Mouse (Mus musculus) liver, embryonic 13.5 days (tissue): ENCODE results near the gene Mok. TPM values are rescaled to one million over a fixed set of nuclear protein-coding genes. Genes with fewer than 3 reads are reported as not detected.
A peak's percentile ranks its signal among the peaks of the same experiment; 100 is the strongest.

ENCODE experiments used
- ATAC-seq: fragments of 200-750 bp; cut with Nextera tagmentation; 2 replicates; pipeline ENCODE4 v1.8.0; 2017; ENCODE audit warnings: low read depth, mild to moderate bottlenecking, moderate number of reproducible peaks, moderate library complexity
- DNase-seq: peaks from one replicate; pipeline ENCODE4 v3.0.0; 2022
- H3K27ac ChIP-seq: fragments of 300-500 bp; sonication (generic); 2 replicates; pipeline ENCODE4 v1.5.1; 2015; ENCODE audit warnings: moderate library complexity, mild to moderate bottlenecking, inconsistent platforms
- H3K27me3 ChIP-seq: fragments of 300-500 bp; sonication (generic); 2 replicates; pipeline ENCODE4 v1.6.1; 2015; ENCODE audit warnings: mild to moderate bottlenecking, inconsistent platforms
- H3K36me3 ChIP-seq: fragments of 300-500 bp; sonication (generic); 2 replicates; pipeline ENCODE4 v1.6.1; 2015; ENCODE audit warnings: mild to moderate bottlenecking, inconsistent platforms
- H3K4me1 ChIP-seq: fragments of 300-500 bp; sonication (generic); replicated peaks from 2 replicates; pipeline ENCODE4 v1.6.1; 2015; ENCODE audit warnings: inconsistent platforms
- H3K4me2 ChIP-seq: fragments of 300-500 bp; sonication (generic); 2 replicates; pipeline ENCODE4 v1.6.1; 2015; ENCODE audit warnings: inconsistent platforms, mild to moderate bottlenecking, moderate library complexity
- H3K4me3 ChIP-seq: fragments of 300-500 bp; sonication (generic); replicated peaks from 2 replicates; pipeline ENCODE4 v1.5.1; 2015; ENCODE audit warnings: mild to moderate bottlenecking, inconsistent platforms
- H3K9ac ChIP-seq: fragments of 300-500 bp; sonication (generic); 2 replicates; pipeline ENCODE4 v1.6.1; 2015; ENCODE audit warnings: mild to moderate bottlenecking, inconsistent platforms
- H3K9me3 ChIP-seq: fragments of 300-500 bp; sonication (generic); replicated peaks from 2 replicates; pipeline ENCODE4 v1.6.1; 2016; ENCODE audit warnings: inconsistent platforms
- WGBS: fragments of 180-500 bp; shearing (Covaris S2); methylation state at CpG from one replicate; pipeline ENCODE4 v1.1.7; 2015; ENCODE audit not compliant: insufficient replicate concordance; 5-methylcytosine and 5-hydroxymethylcytosine counted together
- polyA plus RNA-seq: library from polyadenylated mRNA; unstranded; fragments of >200 nt; fragmentation: Nextera tagmentation; extraction: Ambion mirVana; gene quantifications from 2 replicates; pipeline ENCODE4 v1.2.1, GENCODE M21; 2015

The Mok gene
- polyA plus RNA-seq, 1 experiment from 2014 or later, result 0.33 TPM

DNA sequence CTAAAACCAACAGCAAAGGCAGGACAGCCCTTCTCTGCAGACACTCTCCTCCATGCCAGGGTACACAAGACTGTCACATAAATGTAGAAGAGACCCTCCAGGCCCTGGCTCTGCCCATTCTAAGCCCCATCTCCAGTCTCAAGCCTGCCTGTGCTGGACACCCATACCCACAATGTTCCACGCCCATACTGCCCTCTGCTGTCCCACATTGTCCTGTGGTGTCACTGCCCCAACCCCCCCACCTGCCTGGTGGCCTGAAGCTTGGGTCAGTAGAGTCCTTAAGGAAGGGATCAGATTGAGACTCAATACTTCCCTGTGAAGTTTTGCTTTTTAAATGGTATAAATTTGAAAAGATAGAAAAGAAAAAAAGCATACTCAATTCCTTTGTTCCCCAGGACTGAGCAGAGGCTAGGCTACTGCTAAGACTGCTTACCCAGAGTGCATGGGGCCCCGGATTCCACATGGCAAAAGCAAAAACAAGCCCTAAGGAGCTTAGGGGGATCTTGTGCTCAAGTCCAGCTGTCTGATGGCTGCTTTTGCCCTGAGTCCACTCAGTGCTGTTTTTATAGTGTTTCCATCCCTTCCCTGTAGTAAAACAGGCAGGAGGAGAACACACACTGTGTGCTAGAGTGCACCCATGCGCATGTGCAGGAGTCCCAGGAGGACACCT lies 34.3 kb downstream of the Mok start:
- H3K36me3 ChIP-seq, result no peaks in the 10 kb centered on the region; the same call in 1 of the 2 replicates
- WGBS, result 72% methylated on average over 3 of the region's 3 CpGs
- DNase-seq, result no peak
- no peak overlapping the region for H3K4me2 ChIP-seq
- H3K4me1 ChIP-seq, result peaks cover 14% of the 10 kb centered on the region
- ATAC-seq, result 0 out of 2 replicates have a peak, but pooled peaks have one; percentile 17
- H3K4me3 ChIP-seq, result no peak overlapping the region
- no peak overlapping the region for H3K27ac ChIP-seq
- H3K9me3 ChIP-seq, result no peaks in the 10 kb centered on the region
- H3K9ac ChIP-seq, result no peak overlapping the region
- no peaks in the 10 kb centered on the region for H3K27me3 ChIP-seq

DNA sequence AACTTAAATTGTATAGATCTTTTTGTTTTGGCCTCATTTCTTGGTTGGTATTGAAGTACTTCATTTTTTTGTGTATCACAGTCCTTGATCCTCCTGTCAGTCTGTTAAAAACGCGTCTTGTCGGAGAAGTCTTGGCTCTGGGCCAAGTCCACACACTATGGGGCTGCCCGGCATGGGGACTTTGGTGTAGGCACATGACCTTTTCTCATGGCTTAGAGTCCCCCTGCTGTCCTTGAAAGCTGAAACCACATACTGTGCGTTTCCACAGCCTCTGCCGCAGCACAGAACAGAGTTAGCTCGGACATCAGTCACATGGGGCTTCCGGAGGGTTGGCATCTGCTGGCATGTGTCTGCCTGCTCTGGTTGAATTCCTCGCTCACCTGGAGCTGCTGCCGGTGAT lies 36.5 kb downstream of the Mok start:
- 0 out of 2 replicates have a peak, but pooled peaks have one; percentile 40 for ATAC-seq
- no peak overlapping the region for H3K27ac ChIP-seq
- WGBS, result 74% methylated on average over 10 of the region's 10 CpGs
- H3K4me2 ChIP-seq, result no peak overlapping the region
- H3K4me1 ChIP-seq, result peaks cover 14% of the 10 kb centered on the region
- no peak overlapping the region for H3K4me3 ChIP-seq
- H3K36me3 ChIP-seq, result no peaks in the 10 kb centered on the region; the same call in 1 of the 2 replicates
- no peaks in the 10 kb centered on the region for H3K27me3 ChIP-seq
- DNase-seq, result no peak
- no peak overlapping the region for H3K9ac ChIP-seq
- no peaks in the 10 kb centered on the region for H3K9me3 ChIP-seq

DNA sequence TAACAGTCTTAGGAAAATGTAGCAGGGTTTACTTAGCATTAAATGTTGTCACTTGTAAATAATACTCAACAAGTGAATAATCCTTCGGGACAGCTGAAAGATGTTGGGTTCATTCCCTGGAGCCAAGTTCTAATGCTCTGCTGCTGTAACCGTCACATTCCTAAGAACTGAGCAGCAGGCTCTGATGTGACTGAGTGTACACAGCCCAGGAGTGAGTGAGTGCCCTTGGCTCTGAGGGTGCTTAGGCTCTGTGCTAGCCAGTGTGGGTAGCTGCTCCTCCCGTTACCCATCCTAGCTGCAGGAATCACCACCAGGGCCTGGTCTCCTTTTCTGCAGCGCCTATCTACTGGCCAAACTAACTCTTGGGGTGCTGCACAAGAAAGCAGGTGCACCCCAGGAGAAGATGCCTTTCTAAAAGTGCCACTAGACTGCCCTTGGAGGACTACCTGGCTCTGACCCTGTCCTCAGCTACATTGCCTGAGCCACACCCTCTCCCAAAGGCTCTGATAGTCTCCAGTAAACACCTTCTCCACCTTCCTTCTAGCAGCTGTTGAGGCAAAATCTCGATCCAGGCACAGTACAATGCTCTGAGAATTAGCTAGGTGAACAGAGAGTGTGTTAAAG lies 38.0 kb downstream of the Mok start:
- H3K27ac ChIP-seq, result no peak overlapping the region
- H3K4me1 ChIP-seq, result peaks cover 17% of the 10 kb centered on the region
- no peak overlapping the region for H3K4me3 ChIP-seq
- ATAC-seq (no peak), DNase-seq (no peak)
- H3K4me2 ChIP-seq, result no peak overlapping the region
- 84% methylated on average over 5 of the region's 5 CpGs for WGBS
- no peaks in the 10 kb centered on the region for H3K9me3 ChIP-seq
- no peak overlapping the region for H3K9ac ChIP-seq
- no peaks in the 10 kb centered on the region for H3K27me3 ChIP-seq
- no peaks in the 10 kb centered on the region; the same call in 1 of the 2 replicates for H3K36me3 ChIP-seq

DNA sequence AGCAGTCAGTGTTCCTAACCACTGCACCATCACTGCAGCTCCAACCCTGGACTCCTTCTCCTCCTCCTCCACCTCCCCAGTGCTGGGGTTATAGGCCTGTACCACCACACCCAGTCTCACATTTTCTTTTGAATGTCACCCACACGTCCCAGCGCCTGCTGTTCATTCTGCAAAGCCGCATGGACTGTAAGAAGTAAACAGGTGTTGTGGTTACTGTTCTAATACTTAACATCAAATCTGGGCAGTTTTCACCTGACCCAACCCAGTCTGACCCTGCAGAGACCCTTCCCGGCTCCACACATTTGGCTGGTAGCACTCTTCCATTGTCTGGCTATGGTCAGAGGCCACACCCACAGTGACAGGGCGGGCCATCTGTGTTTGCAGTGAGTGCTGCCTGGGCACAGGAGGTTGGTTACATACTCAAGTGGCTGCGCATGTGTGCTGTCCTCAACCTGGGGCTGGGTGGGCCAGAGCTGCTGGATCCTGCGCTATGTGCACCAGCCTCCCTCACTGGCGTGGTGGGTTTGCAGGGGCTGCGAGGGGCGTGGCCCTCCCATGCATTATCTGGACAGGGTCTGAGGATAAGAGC lies 38.8 kb downstream of the Mok start:
- DNase-seq (no peak), ATAC-seq (0 out of 2 replicates have a peak, but pooled peaks have one; percentile 14)
- H3K4me2 ChIP-seq, result no peak overlapping the region
- no peak overlapping the region for H3K9ac ChIP-seq
- H3K4me1 ChIP-seq, result peaks cover 17% of the 10 kb centered on the region
- 76% methylated on average over 10 of the region's 10 CpGs for WGBS
- no peak overlapping the region for H3K27ac ChIP-seq
- no peaks in the 10 kb centered on the region for H3K27me3 ChIP-seq
- no peak overlapping the region for H3K4me3 ChIP-seq
- no peaks in the 10 kb centered on the region for H3K9me3 ChIP-seq
- H3K36me3 ChIP-seq, result no peaks in the 10 kb centered on the region; the same call in 1 of the 2 replicates

DNA sequence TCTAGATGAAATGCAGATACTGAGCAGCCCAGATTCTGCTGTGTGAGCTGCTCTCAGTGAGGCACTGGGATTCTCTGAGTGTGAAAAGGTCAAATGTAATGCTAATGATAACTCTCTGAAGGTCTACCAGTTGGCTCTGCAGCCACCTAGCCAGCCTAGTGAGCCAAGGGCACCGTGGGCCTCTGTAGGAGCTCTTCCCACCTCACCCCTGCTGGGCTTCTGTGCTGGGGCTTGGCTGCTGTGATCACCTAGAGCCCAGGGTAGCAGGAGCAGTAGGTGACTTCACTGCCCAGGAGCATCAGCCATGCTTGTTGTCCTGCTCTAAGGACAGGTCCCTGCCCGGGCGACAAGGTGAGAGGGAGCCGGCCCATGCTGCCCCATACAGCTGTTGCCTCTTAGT lies 41.5 kb downstream of the Mok start:
- H3K36me3 ChIP-seq, result no peaks in the 10 kb centered on the region
- H3K9ac ChIP-seq, result no peak overlapping the region
- H3K9me3 ChIP-seq, result no peaks in the 10 kb centered on the region
- H3K27me3 ChIP-seq, result no peaks in the 10 kb centered on the region
- no peak overlapping the region for H3K4me3 ChIP-seq
- ATAC-seq (no peak), DNase-seq (no peak)
- no peak overlapping the region for H3K27ac ChIP-seq
- H3K4me1 ChIP-seq, result peaks cover 24% of the 10 kb centered on the region
- no peak overlapping the region for H3K4me2 ChIP-seq
- 84% methylated on average over 4 of the region's 4 CpGs for WGBS

DNA sequence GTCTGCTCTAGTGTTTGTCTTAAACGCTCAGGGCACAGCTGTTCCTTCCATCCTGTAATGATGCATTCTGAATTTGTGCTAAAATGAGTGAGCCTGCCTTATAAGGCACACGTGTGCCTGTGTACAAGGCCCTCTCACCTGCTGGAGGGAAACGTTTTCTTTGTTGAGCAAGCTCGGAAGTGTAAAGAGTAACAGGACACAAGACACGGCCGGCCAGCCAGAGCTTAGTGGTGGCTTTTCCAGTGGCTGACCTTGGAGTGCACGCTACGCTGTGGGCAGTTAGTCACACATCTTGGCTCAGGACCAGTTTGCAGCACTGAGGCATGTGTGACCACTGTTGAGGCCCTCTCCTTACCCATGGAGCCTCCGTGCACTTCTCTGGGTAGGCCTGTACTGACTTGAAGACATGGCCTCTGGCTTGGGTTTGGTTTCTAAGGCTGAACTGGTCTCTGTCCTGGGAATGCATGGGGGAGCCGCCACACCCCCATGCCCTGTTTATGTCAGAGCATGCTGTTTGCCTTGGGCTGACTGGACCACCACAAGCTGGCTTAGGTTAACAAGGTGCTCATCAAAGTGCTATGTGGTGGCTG lies 42.8 kb downstream of the Mok start:
- H3K4me2 ChIP-seq, result no peak overlapping the region
- WGBS, result 77% methylated on average over 10 of the region's 10 CpGs
- H3K9me3 ChIP-seq, result no peaks in the 10 kb centered on the region
- H3K27me3 ChIP-seq, result no peaks in the 10 kb centered on the region
- H3K27ac ChIP-seq, result no peak overlapping the region
- no peak for ATAC-seq
- no peak overlapping the region for H3K4me3 ChIP-seq
- H3K36me3 ChIP-seq, result peaks cover 10% of the 10 kb centered on the region
- H3K4me1 ChIP-seq, result peaks cover 24% of the 10 kb centered on the region
- H3K9ac ChIP-seq, result no peak overlapping the region
- DNase-seq, result no peak

DNA sequence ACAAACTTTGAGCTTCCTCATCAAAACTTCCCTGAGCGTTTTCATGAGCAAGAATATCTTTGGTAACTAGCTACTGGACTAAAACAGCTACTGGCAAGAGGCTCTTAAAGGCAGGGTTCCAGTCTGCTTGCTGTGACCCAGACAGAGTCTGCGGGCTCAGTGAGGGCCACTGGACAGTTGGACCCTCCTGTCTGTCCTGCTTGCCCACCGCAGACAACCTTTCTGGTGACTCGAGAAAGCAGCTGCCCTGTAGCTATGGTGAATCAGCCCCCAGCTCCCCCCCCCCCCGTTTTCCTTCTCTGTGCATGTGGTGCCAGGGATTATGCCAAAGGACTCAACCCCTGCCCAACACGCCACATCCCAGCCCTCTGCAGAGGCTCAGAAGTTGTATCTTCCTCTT lies 43.5 kb downstream of the Mok start:
- Histone ChIP-seq H3K4me2 (no peak overlapping the region), H3K27ac (no peak overlapping the region), H3K36me3 (peaks cover 17% of the 10 kb centered on the region), H3K9ac (no peak overlapping the region), H3K9me3 (no peaks in the 10 kb centered on the region), H3K4me1 (peaks cover 18% of the 10 kb centered on the region), H3K4me3 (no peak overlapping the region), H3K27me3 (no peaks in the 10 kb centered on the region)
- 81% methylated on average over 6 of the region's 6 CpGs for WGBS
- ATAC-seq (no peak), DNase-seq (no peak)

DNA sequence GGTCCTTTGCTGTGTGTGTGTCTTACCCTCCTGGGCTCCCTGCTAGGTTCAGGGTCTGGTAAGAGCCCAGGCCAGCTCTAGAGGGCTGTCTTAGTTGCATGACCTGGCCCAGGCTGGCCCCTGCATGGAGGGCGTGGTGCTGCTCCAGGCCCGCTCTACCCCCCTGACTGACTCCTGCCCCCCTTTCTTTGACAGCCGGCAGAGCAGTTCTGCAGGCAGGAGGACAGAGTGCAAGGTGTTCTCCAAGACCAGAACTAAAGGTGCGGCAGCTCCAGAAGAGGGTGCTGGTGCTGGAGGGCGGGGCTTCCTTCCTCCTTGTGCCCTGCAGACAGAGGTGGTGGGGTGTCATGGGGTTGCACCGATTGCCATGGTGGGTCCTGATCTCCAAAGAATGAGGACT lies 44.0 kb downstream of the Mok start:
- Histone ChIP-seq H3K4me3 (no peak overlapping the region), H3K36me3 (peaks cover 17% of the 10 kb centered on the region), H3K9me3 (no peaks in the 10 kb centered on the region), H3K4me2 (no peak overlapping the region), H3K4me1 (peaks cover 13% of the 10 kb centered on the region; the same call in 1 of the 2 replicates), H3K27me3 (no peaks in the 10 kb centered on the region), H3K9ac (no peak overlapping the region), H3K27ac (no peak overlapping the region)
- DNase-seq (no peak), ATAC-seq (no peak)
- 63% methylated on average over 6 of the region's 6 CpGs for WGBS

DNA sequence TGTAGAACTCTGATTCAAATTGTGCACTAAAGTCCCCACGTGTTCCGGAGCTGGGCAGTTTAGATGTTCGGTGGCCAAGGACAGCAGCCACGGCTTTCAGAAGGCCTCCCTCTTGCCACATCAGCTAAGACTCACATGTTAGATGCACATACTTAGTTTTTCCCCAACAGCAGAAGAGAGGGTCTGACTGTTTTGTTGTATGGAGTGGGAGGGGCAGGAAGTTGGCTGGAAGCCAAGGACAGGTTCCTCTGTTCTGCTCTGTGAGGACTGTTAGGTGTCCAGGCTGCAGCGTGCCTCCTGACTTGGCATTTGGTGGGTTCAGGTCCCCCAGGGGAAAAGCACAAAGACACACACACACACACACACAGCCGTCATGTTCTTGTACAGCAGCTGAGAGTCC lies 45.7 kb downstream of the Mok start:
- H3K27me3 ChIP-seq, result no peaks in the 10 kb centered on the region
- 83% methylated on average over 6 of the region's 6 CpGs for WGBS

DNA sequence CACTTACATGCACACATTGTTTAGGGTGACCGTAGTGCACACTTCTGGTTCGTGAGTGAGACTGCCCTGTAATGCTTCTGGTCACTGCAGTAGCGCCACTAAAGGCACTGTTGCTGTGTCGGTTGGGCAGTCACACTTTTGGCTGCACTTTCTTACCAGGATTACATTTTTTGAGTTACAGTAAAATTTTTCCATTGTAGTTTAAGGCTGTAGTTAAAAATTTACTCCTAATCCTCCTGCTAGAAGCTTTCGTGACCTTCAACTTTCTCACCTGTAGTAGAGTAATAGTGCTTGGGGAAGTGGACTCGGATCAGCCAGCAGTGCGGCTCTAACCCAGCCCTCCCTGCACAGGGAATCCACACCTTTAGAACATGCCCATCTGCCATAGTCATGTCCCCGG lies 49.7 kb downstream of the Mok start:
- 76% methylated on average over 8 of the region's 8 CpGs for WGBS
- Histone ChIP-seq H3K27me3 (no peaks in the 10 kb centered on the region), H3K4me1 (peaks cover 4% of the 10 kb centered on the region; the same call in 1 of the 2 replicates), H3K9me3 (no peaks in the 10 kb centered on the region), H3K4me2 (no peak overlapping the region), H3K4me3 (no peak overlapping the region), H3K9ac (no peak overlapping the region), H3K27ac (no peak overlapping the region), H3K36me3 (peaks cover 20% of the 10 kb centered on the region)
- ATAC-seq (0 out of 2 replicates have a peak, but pooled peaks have one; percentile 10), DNase-seq (no peak)

More for the DNA sequence above, 45.7 kb downstream of the Mok start:
- peaks cover 17% of the 10 kb centered on the region for H3K36me3 ChIP-seq
- no peak overlapping the region for H3K27ac ChIP-seq
- no peak overlapping the region for H3K4me2 ChIP-seq
- no peak overlapping the region for H3K9ac ChIP-seq
- ATAC-seq, result no peak
- no peak overlapping the region for H3K4me3 ChIP-seq
- H3K4me1 ChIP-seq, result peaks cover 13% of the 10 kb centered on the region; the same call in 1 of the 2 replicates
- H3K9me3 ChIP-seq, result no peaks in the 10 kb centered on the region
- DNase-seq, result no peak

DNA sequence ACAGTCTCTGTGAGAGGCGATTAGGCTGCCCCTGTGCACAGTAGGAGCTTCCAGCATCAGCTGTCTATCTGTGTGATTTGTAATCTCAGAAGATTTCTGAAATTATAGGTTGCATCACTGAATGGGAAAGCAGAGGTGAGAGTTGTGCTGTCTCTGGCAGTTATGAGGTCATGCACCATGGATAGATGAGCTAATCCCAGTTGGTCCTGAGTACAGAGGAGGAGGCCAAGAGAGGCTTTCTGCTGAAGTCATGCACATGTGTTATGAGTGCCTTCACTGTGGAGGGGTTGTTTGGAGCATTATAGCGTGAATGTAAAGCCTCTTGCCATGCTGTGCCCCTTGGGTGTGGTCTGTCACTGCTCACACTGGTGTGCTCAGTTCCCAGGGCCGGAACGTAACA lies 50.2 kb downstream of the Mok start:
- Histone ChIP-seq H3K36me3 (peaks cover 20% of the 10 kb centered on the region), H3K27me3 (no peaks in the 10 kb centered on the region), H3K9ac (no peak overlapping the region), H3K9me3 (no peaks in the 10 kb centered on the region), H3K4me1 (peaks cover 4% of the 10 kb centered on the region; the same call in 1 of the 2 replicates), H3K4me3 (no peak overlapping the region), H3K27ac (no peak overlapping the region), H3K4me2 (no peak overlapping the region)
- no peak for DNase-seq
- WGBS, result 85% methylated on average over 4 of the region's 4 CpGs
- 0 out of 2 replicates have a peak, but pooled peaks have one; percentile 4 for ATAC-seq
